Mouse (Mus musculus) forebrain, embryonic 14.5 days (tissue): ENCODE measurements around the gene Erbb4. TPM values are rescaled to one million over a fixed set of nuclear protein-coding genes. Genes with fewer than 3 reads are reported as not detected.
A peak's percentile ranks its signal among the peaks of the same experiment; 100 is the strongest.

Experiments
- ATAC-seq: fragments of 200-750 bp; cut with Nextera tagmentation; 2 replicates; pipeline ENCODE4 v1.8.0; 2017; ENCODE audit warnings: mild to moderate bottlenecking, moderate library complexity
- DNase-seq: peaks from one replicate; pipeline ENCODE4 v3.0.0-alpha.2; 2015; ENCODE audit warnings: low spot score
- H3K27ac ChIP-seq: fragments of 300-500 bp; sonication (generic); 2 replicates; pipeline ENCODE4 v1.5.1; 2014; ENCODE audit warnings: low read depth, mild to moderate bottlenecking, control low read depth, low read length, moderate library complexity
- H3K27me3 ChIP-seq: fragments of 300-500 bp; sonication (generic); replicated peaks from 2 replicates; pipeline ENCODE4 v1.6.1; 2014; ENCODE audit warnings: low read length, control low read depth, mixed read lengths; ENCODE audit not compliant: control insufficient read depth, insufficient read depth
- H3K36me3 ChIP-seq: fragments of 300-500 bp; sonication (generic); 2 replicates; pipeline ENCODE4 v1.6.1; 2014; ENCODE audit warnings: low read length, control low read depth; ENCODE audit not compliant: control insufficient read depth, insufficient read depth
- H3K4me1 ChIP-seq: fragments of 300-500 bp; sonication (generic); 2 replicates; pipeline ENCODE4 v1.6.1; 2014; ENCODE audit warnings: antibody characterized with exemption, low read length, control low read depth; ENCODE audit not compliant: control insufficient read depth, insufficient read depth
- H3K4me2 ChIP-seq: fragments of 300-500 bp; sonication (generic); 2 replicates; pipeline ENCODE4 v1.6.1; 2014; ENCODE audit warnings: mild to moderate bottlenecking, control low read depth, low read length
- H3K4me3 ChIP-seq: fragments of 300-500 bp; sonication (generic); 2 replicates; pipeline ENCODE4 v1.5.1; 2014; ENCODE audit warnings: low read depth, low read length, control low read depth
- H3K9ac ChIP-seq: fragments of 300-500 bp; sonication (generic); 2 replicates; pipeline ENCODE4 v1.6.1; 2014; ENCODE audit warnings: mild to moderate bottlenecking, low read length, control low read depth, moderate library complexity
- H3K9me3 ChIP-seq: fragments of 300-500 bp; sonication (generic); replicated peaks from 2 replicates; pipeline ENCODE4 v1.6.1; 2016; ENCODE audit warnings: low read length, control low read depth, mixed read lengths; ENCODE audit not compliant: control insufficient read depth
- WGBS: fragments of 180-500 bp; shearing (Covaris S2); extraction: QIAGEN DNeasy Blood & Tissue Kit; methylation state at CpG from one replicate; pipeline ENCODE4 v1.1.7; 2014; 5-methylcytosine and 5-hydroxymethylcytosine counted together
- polyA plus RNA-seq: library from polyadenylated mRNA; unstranded; fragments of >200 nt; fragmentation: Nextera tagmentation; extraction: Ambion mirVana; gene quantifications from 2 replicates; pipeline ENCODE4 v1.2.1, GENCODE M21; 2014

Gene Erbb4
- polyA plus RNA-seq, 1 experiment from 2014 or later: 8.4 TPM

- no peaks in the 10 kb centered on the region for H3K9me3 ChIP-seq
Observed at GRCm38 (mm10) chr1:68839352-68839751, 268.5 kb downstream of the Erbb4 start.

GRCm38 (mm10) chr1:68834686-68835085 is 273.2 kb downstream of the Erbb4 start:
- Histone ChIP-seq H3K9ac (no peak overlapping the region), H3K9me3 (no peaks in the 10 kb centered on the region), H3K36me3 (no peaks in the 10 kb centered on the region), H3K4me2 (no peak overlapping the region), H3K27me3 (no peaks in the 10 kb centered on the region), H3K4me1 (peaks cover 4% of the 10 kb centered on the region; the same call in 1 of the 2 replicates), H3K4me3 (no peak overlapping the region), H3K27ac (no peak overlapping the region)
- peak; percentile 37 for DNase-seq
- no peak for ATAC-seq
- WGBS: 55% methylated on average over 3 of the region's 3 CpGs

More at GRCm38 (mm10) chr1:68839352-68839751, 268.5 kb downstream of the Erbb4 start:
- Histone ChIP-seq H3K4me3 (no peak overlapping the region), H3K4me1 (no peaks in the 10 kb centered on the region), H3K36me3 (no peaks in the 10 kb centered on the region), H3K9ac (no peak overlapping the region), H3K27ac (no peak overlapping the region), H3K4me2 (no peak overlapping the region), H3K27me3 (no peaks in the 10 kb centered on the region)
- ATAC-seq: peak; percentile 91
- 36% methylated on average over 4 of the region's 4 CpGs for WGBS
- peak; percentile 77 for DNase-seq

GRCm38 (mm10) chr1:68832101-68832500 is 275.8 kb downstream of the Erbb4 start:
- DNase-seq: peak; percentile 32
- H3K9ac ChIP-seq: no peak overlapping the region

GRCm38 (mm10) chr1:68831575-68831974 is 276.3 kb downstream of the Erbb4 start:
- Histone ChIP-seq H3K9me3 (no peaks in the 10 kb centered on the region), H3K4me1 (peaks cover 4% of the 10 kb centered on the region; the same call in 1 of the 2 replicates), H3K4me2 (no peak overlapping the region), H3K9ac (no peak overlapping the region), H3K4me3 (no peak overlapping the region), H3K27me3 (no peaks in the 10 kb centered on the region), H3K27ac (no peak overlapping the region), H3K36me3 (no peaks in the 10 kb centered on the region)
- WGBS: 9% methylated on average over 1 of the region's 1 CpGs
- peak; percentile 37 for DNase-seq
- ATAC-seq: no peak

More at GRCm38 (mm10) chr1:68832101-68832500, 275.8 kb downstream of the Erbb4 start:
- H3K9me3 ChIP-seq: no peaks in the 10 kb centered on the region
- no peaks in the 10 kb centered on the region for H3K36me3 ChIP-seq
- H3K4me2 ChIP-seq: no peak overlapping the region
- peaks cover 4% of the 10 kb centered on the region; the same call in 1 of the 2 replicates for H3K4me1 ChIP-seq
- no peaks in the 10 kb centered on the region for H3K27me3 ChIP-seq
- no peak overlapping the region for H3K27ac ChIP-seq
- H3K4me3 ChIP-seq: no peak overlapping the region
- ATAC-seq: no peak

- Histone ChIP-seq H3K4me1 (peaks cover 4% of the 10 kb centered on the region; the same call in 1 of the 2 replicates), H3K36me3 (no peaks in the 10 kb centered on the region), H3K9me3 (no peaks in the 10 kb centered on the region), H3K27ac (no peak overlapping the region), H3K4me2 (no peak overlapping the region), H3K27me3 (no peaks in the 10 kb centered on the region), H3K4me3 (no peak overlapping the region), H3K9ac (no peak overlapping the region)
- DNase-seq (peak; percentile 51), ATAC-seq (peak; percentile 70; the same call in 1 of the 2 replicates)
- WGBS: 63% methylated on average over 2 of the region's 2 CpGs
Observed at GRCm38 (mm10) chr1:68830501-68831239, 277.2 kb downstream of the Erbb4 start.

- 47% methylated on average over 2 of the region's 2 CpGs for WGBS
- Histone ChIP-seq H3K27me3 (no peaks in the 10 kb centered on the region), H3K36me3 (no peaks in the 10 kb centered on the region), H3K4me1 (no peaks in the 10 kb centered on the region), H3K4me3 (no peak overlapping the region), H3K9ac (no peak overlapping the region), H3K9me3 (no peaks in the 10 kb centered on the region), H3K27ac (no peak overlapping the region), H3K4me2 (no peak overlapping the region)
- ATAC-seq (no peak), DNase-seq (no peak)
Observed at GRCm38 (mm10) chr1:68823116-68823644, 284.7 kb downstream of the Erbb4 start.

GRCm38 (mm10) chr1:68806711-68807110 is 301.1 kb downstream of the Erbb4 start:
- WGBS: 69% methylated on average over 2 of the region's 2 CpGs
- Histone ChIP-seq H3K9ac (no peak overlapping the region), H3K9me3 (no peaks in the 10 kb centered on the region), H3K27ac (no peak overlapping the region), H3K27me3 (no peaks in the 10 kb centered on the region), H3K4me1 (no peaks in the 10 kb centered on the region), H3K4me2 (no peak overlapping the region), H3K4me3 (no peak overlapping the region), H3K36me3 (no peaks in the 10 kb centered on the region)
- peak; percentile 36 for DNase-seq
- no peak for ATAC-seq

GRCm38 (mm10) chr1:68787409-68788015 is 320.3 kb downstream of the Erbb4 start:
- Histone ChIP-seq H3K9ac (no peak overlapping the region), H3K27ac (no peak overlapping the region), H3K4me3 (no peak overlapping the region), H3K36me3 (no peaks in the 10 kb centered on the region), H3K4me2 (no peak overlapping the region), H3K27me3 (no peaks in the 10 kb centered on the region), H3K4me1 (no peaks in the 10 kb centered on the region), H3K9me3 (no peaks in the 10 kb centered on the region)
- no peak for ATAC-seq
- 73% methylated on average over 4 of the region's 4 CpGs for WGBS
- DNase-seq: peak; percentile 15

GRCm38 (mm10) chr1:68780653-68781052 is 327.2 kb downstream of the Erbb4 start:
- H3K27me3 ChIP-seq: no peaks in the 10 kb centered on the region

More at GRCm38 (mm10) chr1:68780653-68781052, 327.2 kb downstream of the Erbb4 start:
- H3K4me2 ChIP-seq: no peak overlapping the region
- H3K9me3 ChIP-seq: no peaks in the 10 kb centered on the region
- no peak overlapping the region for H3K27ac ChIP-seq
- DNase-seq: no peak
- H3K4me1 ChIP-seq: no peaks in the 10 kb centered on the region
- no peak for ATAC-seq
- H3K9ac ChIP-seq: no peak overlapping the region
- no peaks in the 10 kb centered on the region for H3K36me3 ChIP-seq
- 32% methylated on average over 2 of the region's 2 CpGs for WGBS
- H3K4me3 ChIP-seq: no peak overlapping the region
